Mouse (Mus musculus): ENCODE measurements at regions not wholly inside any gene's neighbourhood (a gene's known extent, or its start where the extent isn't known, plus 50 kb on each side); places are given as distances from the start of the nearest gene placed in this dataset.

GRCm38 (mm10) chr1:154086145-154086544 lies 114.8 kb upstream of the Zfp648 start:
- Histone ChIP-seq H3K27me3 (ENCODE audit: control insufficient read depth, insufficient read depth, insufficient read length) (no peaks in the 10 kb centered on the region), H3K79me2 (ENCODE audit: control insufficient read depth, insufficient read depth) (no peaks in the 10 kb centered on the region), H3K36me3 (ENCODE audit: control insufficient read depth, insufficient read depth) (no peaks in the 10 kb centered on the region), H3K79me3 (ENCODE audit: low read depth) (no peaks in the 10 kb centered on the region), H3K4me3 (ENCODE audit: insufficient read depth, poor library complexity, severe bottlenecking) (no peak overlapping the region), H3ac (ENCODE audit: control insufficient read depth, insufficient read length, low read depth) (no peak overlapping the region)
- TF ChIP-seq MAX (IDR thresholded peaks at IDR 0.05) (no peak), MYOG (IDR thresholded peaks at IDR 0.05; ENCODE audit: control insufficient read depth, extremely low read depth, insufficient read length) (no peak), CEBPB (IDR thresholded peaks at IDR 0.05; ENCODE audit: low read depth) (no peak), FOSL1 (IDR thresholded peaks at IDR 0.05; ENCODE audit: insufficient read depth, low read length, poor library complexity, severe bottlenecking) (no peak), MYOD1 (IDR thresholded peaks at IDR 0.05; ENCODE audit: control insufficient read depth, insufficient read length, low read depth) (no peak), CTCF (IDR thresholded peaks at IDR 0.05; ENCODE audit: control insufficient read depth, insufficient read depth, insufficient read length) (no peak), USF1 (IDR thresholded peaks at IDR 0.05; ENCODE audit: low read depth) (no peak)

- no peaks in the 10 kb centered on the region for H3K36me3 ChIP-seq (ENCODE audit: control insufficient read depth, insufficient read depth)
- TF ChIP-seq MYOG (IDR thresholded peaks at IDR 0.05; ENCODE audit: control insufficient read depth, extremely low read depth, insufficient read length) (no peak), MYOD1 (IDR thresholded peaks at IDR 0.05; ENCODE audit: control insufficient read depth, insufficient read length, low read depth) (no peak), FOSL1 (IDR thresholded peaks at IDR 0.05; ENCODE audit: insufficient read depth, low read length, poor library complexity, severe bottlenecking) (no peak), USF1 (IDR thresholded peaks at IDR 0.05; ENCODE audit: low read depth) (no peak), MAX (IDR thresholded peaks at IDR 0.05) (no peak), CEBPB (IDR thresholded peaks at IDR 0.05; ENCODE audit: low read depth) (no peak), CTCF (IDR thresholded peaks at IDR 0.05; ENCODE audit: control insufficient read depth, insufficient read depth, insufficient read length) (no peak)
- no peak overlapping the region for H3K4me3 ChIP-seq (ENCODE audit: insufficient read depth, poor library complexity, severe bottlenecking)
- no peak overlapping the region for H3ac ChIP-seq (ENCODE audit: control insufficient read depth, insufficient read length, low read depth)
- no peaks in the 10 kb centered on the region for H3K79me2 ChIP-seq (ENCODE audit: control insufficient read depth, insufficient read depth)
- H3K79me3 ChIP-seq (ENCODE audit: low read depth): no peaks in the 10 kb centered on the region
- no peaks in the 10 kb centered on the region for H3K27me3 ChIP-seq (ENCODE audit: control insufficient read depth, insufficient read depth, insufficient read length)
These were observed 111.2 kb upstream of the Zfp648 start for GRCm38 (mm10) chr1:154089815-154090214.

- no peak for TF ChIP-seq CTCF (IDR thresholded peaks at IDR 0.05; ENCODE audit: control insufficient read depth, insufficient read depth, insufficient read length)
- no peak for TF ChIP-seq USF1 (IDR thresholded peaks at IDR 0.05; ENCODE audit: low read depth)
- H3K79me2 ChIP-seq (ENCODE audit: control insufficient read depth, insufficient read depth): no peaks in the 10 kb centered on the region
- no peaks in the 10 kb centered on the region for H3K36me3 ChIP-seq (ENCODE audit: control insufficient read depth, insufficient read depth)
- H3K79me3 ChIP-seq (ENCODE audit: low read depth): no peaks in the 10 kb centered on the region
- no peaks in the 10 kb centered on the region for H3K27me3 ChIP-seq (ENCODE audit: control insufficient read depth, insufficient read depth, insufficient read length)
- no peak overlapping the region for H3K4me3 ChIP-seq (ENCODE audit: insufficient read depth, poor library complexity, severe bottlenecking)
- no peak overlapping the region for H3ac ChIP-seq (ENCODE audit: control insufficient read depth, insufficient read length, low read depth)
These were observed 110.2 kb upstream of the Zfp648 start for GRCm38 (mm10) chr1:154090521-154091490.

DNA sequence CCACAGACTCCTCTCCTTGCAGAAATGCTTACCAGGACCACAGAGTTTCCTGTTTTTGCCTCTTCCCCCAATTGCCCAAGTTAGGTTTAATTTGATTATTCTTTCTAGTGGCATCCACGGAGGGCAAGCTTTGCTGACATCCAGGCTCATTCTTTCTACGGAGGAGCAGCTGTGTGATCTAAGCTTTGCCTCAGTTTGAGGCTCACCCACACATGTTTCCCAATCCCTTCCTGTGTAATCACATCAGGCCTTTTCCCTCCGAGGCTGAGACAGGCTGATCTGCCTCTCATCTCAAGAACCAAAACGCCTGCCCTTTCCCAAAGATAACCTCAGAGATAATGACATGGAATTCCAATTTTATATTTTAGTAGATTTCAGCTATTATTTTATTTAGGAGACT lies 107.4 kb upstream of the Zfp648 start:
- no peaks in the 10 kb centered on the region for H3K79me3 ChIP-seq (ENCODE audit: low read depth)
- H3K36me3 ChIP-seq (ENCODE audit: control insufficient read depth, insufficient read depth): no peaks in the 10 kb centered on the region
- no peak overlapping the region for H3ac ChIP-seq (ENCODE audit: control insufficient read depth, insufficient read length, low read depth)
- no peak for TF ChIP-seq CEBPB (IDR thresholded peaks at IDR 0.05; ENCODE audit: low read depth)
- no peaks in the 10 kb centered on the region for H3K27me3 ChIP-seq (ENCODE audit: control insufficient read depth, insufficient read depth, insufficient read length)
- H3K4me3 ChIP-seq (ENCODE audit: insufficient read depth, poor library complexity, severe bottlenecking): no peak overlapping the region
- H3K79me2 ChIP-seq (ENCODE audit: control insufficient read depth, insufficient read depth): no peaks in the 10 kb centered on the region

DNA sequence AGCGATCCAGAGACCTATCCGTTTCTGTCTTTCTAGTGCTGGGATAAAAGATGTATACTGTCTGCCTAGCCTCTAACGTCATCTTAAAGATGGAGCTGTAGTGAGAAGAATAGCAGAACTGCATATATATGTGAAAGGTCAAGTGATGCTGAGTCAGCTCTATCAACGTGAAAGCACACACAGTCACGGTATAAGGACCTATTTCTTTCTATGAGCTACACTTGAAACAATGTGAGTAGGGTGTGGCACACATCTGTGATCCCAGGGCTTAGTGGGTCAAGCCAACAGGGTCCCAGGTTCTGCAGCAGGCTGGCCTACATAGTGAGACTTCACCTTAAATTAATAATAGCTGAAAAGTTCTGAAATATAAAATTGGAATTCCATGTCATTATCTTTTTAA lies 106.6 kb upstream of the Zfp648 start:
- no peak for TF ChIP-seq MAX (IDR thresholded peaks at IDR 0.05)
- no peak for TF ChIP-seq MYOD1 (IDR thresholded peaks at IDR 0.05; ENCODE audit: control insufficient read depth, insufficient read length, low read depth)
- TF ChIP-seq USF1 (IDR thresholded peaks at IDR 0.05; ENCODE audit: low read depth): no peak
- TF ChIP-seq FOSL1 (IDR thresholded peaks at IDR 0.05; ENCODE audit: insufficient read depth, low read length, poor library complexity, severe bottlenecking): no peak
- no peak for TF ChIP-seq CEBPB (IDR thresholded peaks at IDR 0.05; ENCODE audit: low read depth)
- no peak for TF ChIP-seq MYOG (IDR thresholded peaks at IDR 0.05; ENCODE audit: control insufficient read depth, extremely low read depth, insufficient read length)
- no peak for TF ChIP-seq CTCF (IDR thresholded peaks at IDR 0.05; ENCODE audit: control insufficient read depth, insufficient read depth, insufficient read length)
- no peaks in the 10 kb centered on the region for H3K36me3 ChIP-seq (ENCODE audit: control insufficient read depth, insufficient read depth)
- H3K79me2 ChIP-seq (ENCODE audit: control insufficient read depth, insufficient read depth): no peaks in the 10 kb centered on the region
- H3K79me3 ChIP-seq (ENCODE audit: low read depth): no peaks in the 10 kb centered on the region
- H3ac ChIP-seq (ENCODE audit: control insufficient read depth, insufficient read length, low read depth): no peak overlapping the region
- H3K27me3 ChIP-seq (ENCODE audit: control insufficient read depth, insufficient read depth, insufficient read length): no peaks in the 10 kb centered on the region
- H3K4me3 ChIP-seq (ENCODE audit: insufficient read depth, poor library complexity, severe bottlenecking): no peak overlapping the region

GRCm38 (mm10) chr1:154096113-154096512 lies 104.9 kb upstream of the Zfp648 start:
- Histone ChIP-seq H3ac (ENCODE audit: control insufficient read depth, insufficient read length, low read depth) (no peak overlapping the region), H3K79me3 (ENCODE audit: low read depth) (no peaks in the 10 kb centered on the region), H3K36me3 (ENCODE audit: control insufficient read depth, insufficient read depth) (no peaks in the 10 kb centered on the region), H3K79me2 (ENCODE audit: control insufficient read depth, insufficient read depth) (no peaks in the 10 kb centered on the region), H3K4me3 (ENCODE audit: insufficient read depth, poor library complexity, severe bottlenecking) (no peak overlapping the region), H3K27me3 (ENCODE audit: control insufficient read depth, insufficient read depth, insufficient read length) (no peaks in the 10 kb centered on the region)
- TF ChIP-seq USF1 (IDR thresholded peaks at IDR 0.05; ENCODE audit: low read depth) (no peak), MYOD1 (IDR thresholded peaks at IDR 0.05; ENCODE audit: control insufficient read depth, insufficient read length, low read depth) (no peak), FOSL1 (IDR thresholded peaks at IDR 0.05; ENCODE audit: insufficient read depth, low read length, poor library complexity, severe bottlenecking) (no peak), MAX (IDR thresholded peaks at IDR 0.05) (no peak)

Data from C2C12 (cell line).